Comparison of ENCODE assay signal across 25 mouse cellular contexts in genomic region chr11:101823210-101823609, GRCm38 (mm10). TPM values are rescaled to one million over a fixed set of nuclear protein-coding genes. Genes with fewer than 3 reads are reported as not detected.
DNase-seq lines count a peak whose midpoint lies in the region; ATAC-seq and TF ChIP-seq lines count a peak whose summit lies in the region.
"Had no signal": no experiment of that assay in that cellular context is flagged by ENCODE, and none has a peak within 500 bp of the region (broad histone marks: within the 10 kb centered on the region; RNA-seq: fewer than 3 reads in every experiment).

No protein-coding gene starts in this region.

- WGBS in limb, embryonic 14.5 days, result 67% methylated on average over 3 of the region's 3 CpGs
- 82% methylated on average over 3 of the region's 3 CpGs for WGBS in limb, embryonic 10.5 days

- no peak overlapping the region for H3K9ac ChIP-seq in limb, embryonic 14.5 days (ENCODE audit: low read depth, low read length, severe bottlenecking)
- H3K9ac ChIP-seq: embryonic facial prominence, embryonic 13.5 days; forebrain, embryonic 13.5 days; forebrain, embryonic 15.5 days; forebrain, postnatal 0 days had no signal

- H3K4me1 ChIP-seq in limb, embryonic 14.5 days (ENCODE audit: control insufficient read depth, insufficient read depth, low read length), result peaks cover 6% of the 10 kb centered on the region; the same call in 1 of the 2 replicates
- H3K4me1 ChIP-seq in limb, embryonic 10.5 days, result peaks cover 8% of the 10 kb centered on the region
- H3K4me1 ChIP-seq in embryonic fibroblast, embryonic 13.5 days (ENCODE audit: control insufficient read depth, insufficient read depth, low read length), result no peaks in the 10 kb centered on the region
- H3K4me1 ChIP-seq: forebrain, embryonic 13.5 days; forebrain, embryonic 15.5 days had no signal

- no peak overlapping the region for H3K4me2 ChIP-seq in limb, embryonic 14.5 days (replicated peaks; ENCODE audit: low read depth, low read length, severe bottlenecking)
- H3K4me2 ChIP-seq: embryonic facial prominence, embryonic 13.5 days; forebrain, embryonic 13.5 days; forebrain, embryonic 15.5 days had no signal

- peak; percentile 18 for DNase-seq in limb, embryonic 14.5 days (ENCODE audit: low spot score)
- DNase-seq in limb, embryonic 10.5 days (ENCODE audit: low spot score), result no peak
- DNase-seq in Muller cell, postnatal 12 days (ENCODE audit: inconsistent ontology term), result peak; percentile 56
- no peak for DNase-seq in frontal cortex, postnatal 36 days (ENCODE audit: low spot score in 2 of 2)
- no peak for DNase-seq in right cerebral cortex, postnatal 14 days
- DNase-seq: adrenal gland, adult 8-10 months; adrenal gland, postnatal 14 days; adrenal gland, postnatal 36 days; B cell, adult 2 months; cerebellum, adult 11-12 months; cerebellum, adult 2 months; cerebellum, adult 9-10 months; cerebellum, postnatal 10 days; cerebellum, postnatal 25 days; forebrain, postnatal 0 days had no signal

- peaks cover 5% of the 10 kb centered on the region; the same call in 1 of the 2 replicates for H3K9me3 ChIP-seq in limb, embryonic 14.5 days (ENCODE audit: control insufficient read depth, low read length)
- H3K9me3 ChIP-seq in limb, embryonic 10.5 days (replicated peaks), result no peaks in the 10 kb centered on the region
- H3K9me3 ChIP-seq: forebrain, embryonic 13.5 days; forebrain, embryonic 15.5 days; G1E had no signal

- no peak for TF ChIP-seq CTCF in embryonic fibroblast, embryonic 13.5 days (IDR thresholded peaks at IDR 0.05; ENCODE audit: borderline replicate concordance, insufficient read depth, low read length)

- no peaks in the 10 kb centered on the region for H3K36me3 ChIP-seq in limb, embryonic 14.5 days (ENCODE audit: control insufficient read depth, insufficient read depth, low read length)
- no peaks in the 10 kb centered on the region for H3K36me3 ChIP-seq in limb, embryonic 10.5 days
- H3K36me3 ChIP-seq: embryonic facial prominence, embryonic 13.5 days; forebrain, embryonic 15.5 days; G1E had no signal

- no peak overlapping the region for H3K27ac ChIP-seq in limb, embryonic 14.5 days (replicated peaks; ENCODE audit: low read depth, low read length)
- H3K27ac ChIP-seq in limb, embryonic 10.5 days, result no peak overlapping the region
- H3K27ac ChIP-seq in embryonic fibroblast, embryonic 13.5 days (ENCODE audit: insufficient read depth, low read length), result peak overlapping the region; percentile 87
- H3K27ac ChIP-seq: embryonic facial prominence, embryonic 13.5 days; forebrain, embryonic 13.5 days; forebrain, embryonic 15.5 days had no signal

- no peak for ATAC-seq in limb, embryonic 14.5 days (ENCODE audit: low FRiP score, low read depth)
- ATAC-seq in monocyte, adult 5-6 weeks (replicated peaks; ENCODE audit: insufficient number of reproducible peaks, low FRiP score, low TSS enrichment, poor library complexity, severe bottlenecking), result no peak
- ATAC-seq: activated CD4-positive, CD25-positive, alpha-beta regulatory T cell, adult 4 months; CD4-positive, CD25-positive, alpha-beta regulatory T cell, adult 4 months; forebrain, embryonic 13.5 days; forebrain, embryonic 15.5 days; forebrain, postnatal 0 days; Patski had no signal

- no peaks in the 10 kb centered on the region for H3K27me3 ChIP-seq in limb, embryonic 14.5 days (ENCODE audit: control insufficient read depth, insufficient read depth, low read length)
- H3K27me3 ChIP-seq in limb, embryonic 10.5 days (ENCODE audit: low read depth, poor library complexity, severe bottlenecking), result no peaks in the 10 kb centered on the region
- H3K27me3 ChIP-seq: embryonic facial prominence, embryonic 13.5 days; forebrain, embryonic 13.5 days; forebrain, embryonic 15.5 days; Patski had no signal

- H3K4me3 ChIP-seq in limb, embryonic 14.5 days (replicated peaks; ENCODE audit: low read length), result no peak overlapping the region
- H3K4me3 ChIP-seq in limb, embryonic 10.5 days, result no peak overlapping the region
- no peak overlapping the region for H3K4me3 ChIP-seq in embryonic fibroblast, embryonic 13.5 days (ENCODE audit: insufficient read depth, low read length)
- H3K4me3 ChIP-seq: embryonic facial prominence, embryonic 13.5 days; erythroblast, embryonic 14.5 days; forebrain, embryonic 13.5 days; forebrain, embryonic 15.5 days had no signal

- TF ChIP-seq POLR2A in limb, embryonic 14.5 days (IDR thresholded peaks at IDR 0.05; ENCODE audit: borderline replicate concordance, extremely low read depth, insufficient read depth, insufficient read length), result no peak
- TF ChIP-seq POLR2A in embryonic fibroblast, embryonic 13.5 days (IDR thresholded peaks at IDR 0.05; ENCODE audit: low read depth, low read length), result peak; percentile 18; the same call in 1 of the 2 replicates

RNA-seq across cellular contexts. Expression of gene Etv4, which starts 38.0 kb away (rescaled TPM):
- polyA plus RNA-seq in limb, embryonic 14.5 days (2012; rRNA removed), result 24.2 and 31.6 TPM in 2 replicates
- polyA plus RNA-seq in limb, embryonic 14.5 days (2014; fragmentation: Nextera tagmentation; extraction: Ambion mirVana), result 9.4 and 11.7 TPM in 2 replicates
- 37.8 and 48.3 TPM in 2 replicates for polyA plus RNA-seq in limb, embryonic 10.5 days (2016; fragmentation: Nextera tagmentation; extraction: Ambion mirVana)
- 17.3 and 43.6 TPM in 2 replicates for polyA plus RNA-seq in embryonic fibroblast, embryonic 13.5 days (2011; ENCODE audit: insufficient read length, low read depth, missing spikeins)
- total RNA-seq in monocyte, adult 5-6 weeks (2017), result not detected in 3 replicates
- polyA plus RNA-seq: CD4-positive, CD25-positive, alpha-beta regulatory T cell, adult 4 months; erythroblast, embryonic 14.5 days had no signal

Comparison
In these comparisons a context has a peak if more than half of its experiments do, and no peak if none do; other contexts are left out.
1. DNase-seq: peak in limb, embryonic 14.5 days (single experiment) and Muller cell, postnatal 12 days (single experiment); none in limb, embryonic 10.5 days (single experiment), frontal cortex, postnatal 36 days (0 of 2) and right cerebral cortex, postnatal 14 days (single experiment).